Mouse (Mus musculus) embryonic facial prominence, embryonic 14.5 days (tissue): ENCODE results near the gene Fhit. TPM values are rescaled to one million over a fixed set of nuclear protein-coding genes. Genes with fewer than 3 reads are reported as not detected.

Experiments
- ATAC-seq: fragments of 200-750 bp; cut with Nextera tagmentation; 2 replicates; pipeline ENCODE4 v1.8.0; 2017; ENCODE audit warnings: low read depth, moderate number of reproducible peaks, moderate TSS enrichment
- DNase-seq: peaks from one replicate; pipeline ENCODE4 v3.0.0-alpha.2; 2015; ENCODE audit warnings: low spot score
- H3K27ac ChIP-seq: fragments of 300-500 bp; sonication (generic); replicated peaks from 2 replicates; pipeline ENCODE4 v1.5.1; 2014; ENCODE audit warnings: low read depth, mild to moderate bottlenecking, low read length, moderate library complexity
- H3K27me3 ChIP-seq: fragments of 300-500 bp; sonication (generic); replicated peaks from 2 replicates; pipeline ENCODE4 v1.6.1; 2014; ENCODE audit warnings: low read length; ENCODE audit not compliant: control insufficient read depth, insufficient read depth
- H3K36me3 ChIP-seq: fragments of 300-500 bp; sonication (generic); 2 replicates; pipeline ENCODE4 v1.6.1; 2014; ENCODE audit warnings: low read length, mixed read lengths; ENCODE audit not compliant: control insufficient read depth, insufficient read depth
- H3K4me1 ChIP-seq: fragments of 300-500 bp; sonication (generic); 2 replicates; pipeline ENCODE4 v1.6.1; 2014; ENCODE audit warnings: antibody characterized with exemption, low read length; ENCODE audit not compliant: control insufficient read depth, insufficient read depth
- H3K4me2 ChIP-seq: fragments of 300-500 bp; sonication (generic); 2 replicates; pipeline ENCODE4 v1.6.1; 2014; ENCODE audit warnings: low read depth, mild to moderate bottlenecking, low read length, moderate library complexity, mixed read lengths
- H3K4me3 ChIP-seq: fragments of 300-500 bp; sonication (generic); 2 replicates; pipeline ENCODE4 v1.5.1; 2014; ENCODE audit warnings: low read depth, mild to moderate bottlenecking, low read length
- H3K9ac ChIP-seq: fragments of 300-500 bp; sonication (generic); 2 replicates; pipeline ENCODE4 v1.6.1; 2014; ENCODE audit warnings: low read depth, mild to moderate bottlenecking, low read length, moderate library complexity, mixed read lengths
- H3K9me3 ChIP-seq: fragments of 300-500 bp; sonication (generic); 2 replicates; pipeline ENCODE4 v1.6.1; 2016; ENCODE audit warnings: low read length; ENCODE audit not compliant: control insufficient read depth
- WGBS: fragments of 180-500 bp; shearing (Covaris S2); extraction: QIAGEN DNeasy Blood & Tissue Kit; methylation state at CpG from one replicate; pipeline ENCODE4 v1.1.7; 2014; 5-methylcytosine and 5-hydroxymethylcytosine counted together
- polyA plus RNA-seq: library from polyadenylated mRNA; unstranded; fragments of >200 nt; fragmentation: Nextera tagmentation; extraction: Ambion mirVana; gene quantifications from 2 replicates; pipeline ENCODE4 v1.2.1, GENCODE M21; 2014

The Fhit gene
- polyA plus RNA-seq, 1 experiment from 2014 or later, result 8.1 TPM

DNA sequence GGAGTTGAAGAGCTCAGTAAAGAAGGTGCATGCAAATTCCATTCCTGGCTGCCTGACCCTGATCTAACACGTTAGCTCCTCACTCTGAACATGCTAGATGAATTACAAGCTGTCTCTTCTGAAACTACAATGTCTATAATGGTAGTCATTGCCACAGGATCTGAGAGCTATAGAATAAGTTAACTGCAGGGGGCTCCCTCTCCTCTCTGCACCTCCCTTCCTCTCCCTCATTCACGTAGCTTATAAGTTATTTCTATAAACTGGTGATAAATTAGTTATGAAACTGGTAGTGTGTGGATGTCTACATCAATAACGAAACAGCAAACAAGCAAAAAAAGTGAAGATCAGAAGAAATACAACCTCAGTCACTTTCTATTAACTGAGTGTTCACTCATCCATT, 860.9 kb downstream of the Fhit start:
- Histone ChIP-seq H3K36me3 (no peaks in the 10 kb centered on the region), H3K9me3 (no peaks in the 10 kb centered on the region), H3K4me3 (no peak overlapping the region), H3K9ac (no peak overlapping the region), H3K4me1 (no peaks in the 10 kb centered on the region), H3K4me2 (no peak overlapping the region), H3K27me3 (no peaks in the 10 kb centered on the region), H3K27ac (no peak overlapping the region)
- no peak for ATAC-seq
- no peak for DNase-seq
- WGBS, result 62% methylated on average over 3 of the region's 3 CpGs

DNA sequence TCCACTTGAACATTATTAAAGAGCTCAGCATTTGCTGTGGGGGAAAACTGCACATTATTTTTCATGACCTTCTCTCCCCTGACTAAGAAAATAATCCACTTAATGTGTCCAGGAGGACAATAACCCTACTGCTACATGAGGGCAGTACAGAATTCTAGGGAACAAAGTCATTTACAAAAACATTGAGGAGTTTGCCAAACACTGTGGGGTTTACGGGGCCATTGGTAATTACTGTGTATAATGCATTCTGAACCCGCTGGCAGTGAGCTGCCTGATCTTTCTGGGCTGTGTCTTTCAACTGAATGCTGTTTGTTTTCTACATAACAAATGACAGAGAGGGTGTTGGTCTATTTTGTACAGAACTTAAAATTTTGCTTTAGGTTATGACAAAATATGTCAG, 862.8 kb downstream of the Fhit start:
- DNase-seq (no peak), ATAC-seq (no peak)
- Histone ChIP-seq H3K4me2 (no peak overlapping the region), H3K9me3 (no peaks in the 10 kb centered on the region), H3K27ac (no peak overlapping the region), H3K4me1 (no peaks in the 10 kb centered on the region), H3K9ac (no peak overlapping the region), H3K4me3 (no peak overlapping the region), H3K36me3 (no peaks in the 10 kb centered on the region), H3K27me3 (no peaks in the 10 kb centered on the region)
- WGBS, result 51% methylated on average over 2 of the region's 2 CpGs

DNA sequence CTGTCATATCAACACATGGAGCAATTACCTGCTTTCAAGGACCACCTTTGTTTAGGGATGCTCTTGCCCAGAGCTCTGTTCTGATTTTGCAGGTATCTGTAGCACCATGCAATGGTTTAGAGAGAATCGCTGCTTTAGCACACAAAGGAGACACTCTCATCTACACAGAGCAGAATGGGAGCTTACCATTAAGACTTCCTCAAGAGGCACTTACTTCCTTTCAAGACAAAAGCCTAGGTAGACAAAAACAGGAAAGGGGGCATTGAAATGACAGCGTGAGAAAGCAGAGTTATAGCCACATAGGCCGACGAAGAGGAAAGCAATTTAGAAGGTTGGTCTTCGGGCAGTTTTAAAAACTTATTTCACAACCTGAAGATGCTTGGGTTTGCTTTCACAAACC, 872.8 kb downstream of the Fhit start:
- DNase-seq, result no peak
- Histone ChIP-seq H3K9me3 (no peaks in the 10 kb centered on the region), H3K9ac (no peak overlapping the region), H3K4me3 (no peak overlapping the region), H3K4me2 (no peak overlapping the region), H3K4me1 (no peaks in the 10 kb centered on the region), H3K27ac (no peak overlapping the region), H3K27me3 (no peaks in the 10 kb centered on the region), H3K36me3 (no peaks in the 10 kb centered on the region)
- 84% methylated on average over 5 of the region's 5 CpGs for WGBS
- no peak for ATAC-seq

DNA sequence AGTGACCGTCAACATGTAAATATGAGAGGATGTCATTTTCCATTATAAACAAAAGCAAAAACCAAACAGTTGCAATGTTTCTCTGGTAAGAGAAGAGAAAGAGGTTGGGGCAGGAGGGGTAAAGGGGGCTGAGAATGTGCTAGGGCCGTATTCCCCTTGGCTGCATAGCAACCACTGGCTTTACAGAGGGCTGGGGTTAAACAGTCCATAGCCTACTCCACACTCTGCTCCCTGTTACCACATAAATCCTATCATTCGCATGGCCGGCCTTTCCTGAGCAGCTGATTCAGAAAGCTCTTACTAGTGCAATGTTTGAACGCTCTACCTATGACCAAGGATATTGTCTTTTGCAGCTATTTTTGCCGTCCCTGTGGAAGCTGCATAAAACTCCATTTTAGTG, 875.8 kb downstream of the Fhit start:
- Histone ChIP-seq H3K27ac (no peak overlapping the region), H3K4me1 (no peaks in the 10 kb centered on the region), H3K27me3 (no peaks in the 10 kb centered on the region), H3K4me3 (no peak overlapping the region), H3K9me3 (no peaks in the 10 kb centered on the region), H3K4me2 (no peak overlapping the region), H3K36me3 (no peaks in the 10 kb centered on the region), H3K9ac (no peak overlapping the region)
- WGBS, result 83% methylated on average over 6 of the region's 6 CpGs
- no peak for DNase-seq
- no peak for ATAC-seq

DNA sequence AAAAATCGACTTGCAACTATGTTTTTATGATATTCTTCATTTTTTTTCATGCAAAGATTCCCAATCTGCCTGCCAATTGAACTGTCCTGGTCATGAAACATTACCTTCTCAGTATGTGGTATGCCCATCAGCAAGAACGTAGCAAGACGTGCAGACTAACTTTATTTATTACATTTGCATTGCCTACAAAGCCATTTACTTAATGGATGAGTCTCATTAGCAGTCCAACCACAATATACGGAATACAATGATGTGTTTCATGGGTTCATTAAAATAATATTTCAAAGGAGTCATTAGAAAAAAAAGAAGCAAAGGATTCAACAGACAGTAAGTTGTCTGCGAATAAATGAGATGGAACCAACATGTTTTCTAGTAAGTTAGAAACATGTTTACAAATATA, 933.1 kb downstream of the Fhit start:
- Histone ChIP-seq H3K9ac (no peak overlapping the region), H3K27ac (no peak overlapping the region), H3K36me3 (no peaks in the 10 kb centered on the region), H3K27me3 (no peaks in the 10 kb centered on the region), H3K9me3 (no peaks in the 10 kb centered on the region), H3K4me1 (no peaks in the 10 kb centered on the region), H3K4me2 (no peak overlapping the region), H3K4me3 (no peak overlapping the region)
- WGBS, result 77% methylated on average over 5 of the region's 5 CpGs
- DNase-seq, result no peak
- ATAC-seq, result no peak

DNA sequence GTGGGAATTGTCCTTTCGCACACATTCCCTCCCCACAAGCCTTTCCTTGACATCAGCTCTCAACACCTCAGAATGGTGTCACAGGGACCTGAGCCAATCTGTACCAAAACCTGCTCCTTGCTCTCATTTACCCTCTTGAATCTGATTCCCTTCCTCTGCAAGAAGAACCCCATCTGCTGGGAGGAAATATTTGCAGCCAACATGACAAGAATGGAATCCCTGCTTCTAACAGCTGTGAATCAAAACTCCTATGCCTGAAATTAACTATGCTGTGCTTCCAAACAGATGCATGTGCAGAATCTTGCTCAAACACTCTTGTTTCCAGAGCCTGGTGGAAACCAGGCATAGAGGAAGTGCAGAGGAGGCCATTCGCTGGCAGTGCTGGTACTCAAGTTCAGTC, 940.0 kb downstream of the Fhit start:
- H3K4me1 ChIP-seq, result no peaks in the 10 kb centered on the region
- 87% methylated on average over 2 of the region's 2 CpGs for WGBS
- no peak overlapping the region for H3K9ac ChIP-seq
- no peaks in the 10 kb centered on the region for H3K9me3 ChIP-seq
- H3K27me3 ChIP-seq, result no peaks in the 10 kb centered on the region
- H3K4me3 ChIP-seq, result no peak overlapping the region
- no peak overlapping the region for H3K4me2 ChIP-seq
- DNase-seq, result peak; percentile 29
- H3K27ac ChIP-seq, result no peak overlapping the region
- ATAC-seq, result no peak
- H3K36me3 ChIP-seq, result no peaks in the 10 kb centered on the region

DNA sequence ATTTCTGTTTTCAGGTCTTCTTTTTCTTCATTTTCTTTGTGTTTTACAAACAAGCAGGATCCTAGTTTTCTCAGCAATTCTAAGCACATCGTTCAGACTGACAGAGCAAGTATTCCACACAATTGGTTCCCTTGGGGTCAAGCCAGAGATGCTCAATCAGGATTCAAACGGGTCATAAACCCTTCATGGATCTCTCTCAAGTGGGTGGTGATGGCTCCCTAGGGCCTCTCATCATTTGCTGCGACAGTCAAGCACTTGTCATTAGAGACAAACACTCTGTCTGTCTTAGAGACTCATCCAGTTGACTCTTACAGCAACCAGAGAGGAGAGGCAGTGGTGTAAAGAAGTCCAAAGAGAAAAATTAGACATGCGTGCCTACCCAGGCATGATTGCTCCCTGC, 948.6 kb downstream of the Fhit start:
- Histone ChIP-seq H3K4me2 (no peak overlapping the region), H3K4me3 (no peak overlapping the region), H3K27ac (no peak overlapping the region), H3K9me3 (no peaks in the 10 kb centered on the region), H3K9ac (no peak overlapping the region), H3K36me3 (no peaks in the 10 kb centered on the region), H3K27me3 (no peaks in the 10 kb centered on the region), H3K4me1 (no peaks in the 10 kb centered on the region)
- ATAC-seq (no peak), DNase-seq (no peak)
- 50% methylated on average over 4 of the region's 4 CpGs for WGBS

DNA sequence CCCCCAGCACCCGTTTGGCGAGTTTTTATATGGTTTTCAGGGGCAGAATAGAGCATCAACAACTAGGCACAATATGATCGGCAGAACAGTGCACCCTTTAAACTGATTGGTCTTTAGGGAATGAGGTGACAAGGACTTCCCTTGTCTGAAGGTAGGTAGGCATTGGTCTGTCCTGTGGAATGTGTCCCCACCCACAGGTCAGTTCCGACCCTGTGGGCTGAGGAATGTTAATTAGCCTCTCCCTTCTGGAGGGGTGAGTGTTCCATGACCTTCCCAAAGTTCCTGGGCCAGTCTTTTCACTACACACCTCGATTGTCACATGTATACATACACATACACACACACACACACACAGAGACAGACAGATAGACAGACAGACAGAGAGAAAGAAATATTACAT, 950.7 kb downstream of the Fhit start:
- Histone ChIP-seq H3K4me3 (no peak overlapping the region), H3K27ac (no peak overlapping the region), H3K9ac (no peak overlapping the region), H3K9me3 (no peaks in the 10 kb centered on the region), H3K4me1 (no peaks in the 10 kb centered on the region), H3K36me3 (no peaks in the 10 kb centered on the region), H3K4me2 (no peak overlapping the region), H3K27me3 (no peaks in the 10 kb centered on the region)
- DNase-seq, result no peak
- 57% methylated on average over 5 of the region's 5 CpGs for WGBS
- no peak for ATAC-seq

DNA sequence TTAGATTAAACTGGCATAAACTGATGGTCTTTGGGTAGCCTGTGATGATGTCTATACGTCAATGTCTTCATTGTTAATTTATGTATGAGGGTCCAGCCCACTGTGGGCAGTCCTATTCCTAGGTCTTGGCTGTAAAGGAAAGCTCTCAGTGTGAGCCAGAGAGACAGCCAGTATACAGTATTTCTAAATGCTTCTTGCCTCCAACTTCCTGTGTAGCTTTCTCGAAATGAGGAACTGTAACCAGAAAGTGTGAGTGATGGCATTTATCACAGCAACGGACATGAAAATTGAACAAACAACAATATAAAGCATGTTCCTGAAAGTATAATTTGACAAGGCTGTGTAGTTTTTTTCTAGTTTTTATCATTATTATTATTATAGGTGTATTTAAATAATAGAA, 952.8 kb downstream of the Fhit start:
- no peak overlapping the region for H3K4me3 ChIP-seq
- ATAC-seq (no peak), DNase-seq (no peak)
- no peaks in the 10 kb centered on the region for H3K36me3 ChIP-seq
- H3K9ac ChIP-seq, result no peak overlapping the region
- H3K9me3 ChIP-seq, result no peaks in the 10 kb centered on the region
- no peaks in the 10 kb centered on the region for H3K4me1 ChIP-seq
- H3K4me2 ChIP-seq, result no peak overlapping the region
- H3K27me3 ChIP-seq, result no peaks in the 10 kb centered on the region
- no peak overlapping the region for H3K27ac ChIP-seq
- 83% methylated on average over 3 of the region's 3 CpGs for WGBS
